Mouse (Mus musculus) kidney, postnatal 10 days (tissue): Measurements from ENCODE around the gene Ifitm2.

Experiments
- DNase-seq: peaks from one replicate; pipeline ENCODE4 v3.0.0; 2021; ENCODE audit warnings: mixed read lengths

Ifitm2 gene

DNA sequence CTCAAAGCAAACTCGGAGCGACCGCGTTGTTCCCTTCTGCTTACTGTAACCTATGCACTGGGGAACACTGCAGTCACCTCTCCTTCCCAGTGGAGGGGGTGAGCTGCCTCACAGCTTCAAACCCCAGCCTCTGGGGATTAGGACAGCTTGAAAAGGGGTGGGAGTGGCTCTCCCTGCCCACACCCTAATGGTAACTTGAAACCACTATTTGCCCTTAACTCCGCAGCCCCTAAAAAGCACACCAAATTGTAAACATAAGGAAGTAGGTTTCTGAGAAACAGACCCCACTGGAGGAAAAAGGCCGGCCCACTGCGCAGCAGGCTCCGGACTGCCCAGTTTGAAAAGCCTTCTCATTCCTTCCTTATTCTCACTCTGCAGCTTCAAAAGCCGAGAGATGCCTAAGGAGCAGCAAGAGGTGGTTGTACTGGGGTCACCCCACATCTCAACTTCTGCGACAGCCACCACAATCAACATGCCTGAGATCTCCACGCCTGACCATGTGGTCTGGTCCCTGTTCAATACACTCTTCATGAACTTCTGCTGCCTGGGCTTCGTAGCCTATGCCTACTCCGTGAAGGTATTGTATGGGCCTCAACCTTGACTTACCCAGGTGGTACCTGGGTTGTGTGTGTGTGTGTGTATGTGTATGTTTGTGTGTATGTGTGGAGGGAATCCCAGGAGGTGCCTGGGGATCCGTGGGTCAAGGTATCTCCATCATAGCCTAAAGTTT, 12.2 kb upstream of the Ifitm2 start:
- peak; percentile 39 for DNase-seq

DNA sequence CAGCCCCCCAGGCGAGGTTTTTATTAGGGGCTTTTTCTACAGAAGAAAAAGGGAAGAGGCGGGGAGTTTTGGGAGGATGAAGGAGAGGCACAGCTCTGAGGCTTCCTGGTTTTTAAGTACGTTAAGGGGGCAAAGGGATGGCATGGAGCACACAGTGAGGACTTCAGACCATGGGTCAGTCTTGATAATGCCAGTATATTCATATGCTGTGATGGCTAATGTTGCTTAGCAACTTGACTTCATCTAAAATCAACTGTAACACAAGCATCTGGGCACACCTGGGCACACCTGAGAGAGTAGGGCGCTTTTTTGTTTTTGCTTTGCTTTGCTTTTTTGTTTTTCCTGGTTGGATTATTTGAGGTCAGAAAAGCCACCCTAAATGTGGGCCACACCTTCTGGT, 11.1 kb upstream of the Ifitm2 start, which contains the start of gene Ifitm1:
TSS of gene Ifitm1 (plus strand) at position 301 of the 400 bp plus-strand sequence.
- DNase-seq: no peak

DNA sequence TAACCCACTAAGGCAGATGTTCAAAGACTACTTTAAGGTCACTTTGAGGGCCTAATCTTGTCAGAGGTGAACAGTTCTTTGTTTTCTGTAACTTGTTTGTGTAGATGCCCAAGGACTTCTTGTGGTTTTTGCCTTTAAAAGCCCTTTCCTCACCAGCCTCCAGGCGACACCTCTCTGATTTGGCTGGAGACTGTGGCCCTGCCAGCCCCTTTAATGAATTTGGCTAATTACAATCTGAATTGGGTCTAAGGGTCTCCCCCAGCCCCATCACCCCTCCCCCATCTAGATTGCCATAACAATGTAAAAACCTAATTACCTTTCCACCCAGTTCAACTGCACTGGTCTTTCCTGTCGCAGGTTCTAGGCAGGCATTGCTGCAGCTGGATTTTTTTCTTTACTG, 6.9 kb upstream of the Ifitm2 start:
- DNase-seq: no peak

DNA sequence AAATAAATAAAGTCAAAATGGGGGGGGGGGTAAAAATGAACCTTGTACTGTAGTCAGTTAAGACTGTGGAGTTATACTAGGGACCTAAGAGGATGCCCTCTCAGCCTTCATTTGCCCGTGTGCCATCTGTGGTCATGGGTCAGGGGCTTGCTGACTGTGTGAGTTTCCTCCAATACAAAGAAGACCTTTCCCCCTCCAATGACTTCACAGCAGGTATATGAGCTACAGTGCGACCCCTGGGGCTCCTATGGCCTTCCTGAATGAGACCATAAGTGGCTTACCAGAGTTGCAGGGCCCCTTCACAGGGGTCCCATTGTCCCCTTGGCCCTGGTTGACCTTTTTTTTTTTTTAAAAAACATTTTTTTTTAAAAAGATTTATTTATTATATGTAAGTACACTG, 5.6 kb upstream of the Ifitm2 start:
- no peak for DNase-seq

DNA sequence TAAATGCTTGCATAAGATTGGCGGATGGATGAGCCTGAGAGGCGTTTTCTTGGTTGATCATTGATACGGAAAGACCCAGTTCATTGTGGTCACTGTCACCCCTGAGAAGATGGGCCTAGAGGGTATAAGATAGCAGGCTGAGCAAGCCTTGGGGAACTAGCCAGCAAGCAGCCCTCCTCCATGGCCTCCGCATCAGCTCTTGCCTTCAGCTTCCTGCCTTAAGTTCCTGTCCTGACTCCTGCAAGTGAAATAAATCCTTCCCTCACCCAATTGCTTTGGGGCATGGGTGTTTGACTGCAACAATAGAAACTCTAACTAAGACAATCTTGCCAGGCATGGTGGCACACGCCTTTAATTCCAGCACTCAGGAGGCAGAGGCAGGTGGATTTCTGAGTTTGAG, 4.2 kb upstream of the Ifitm2 start:
- no peak for DNase-seq

DNA sequence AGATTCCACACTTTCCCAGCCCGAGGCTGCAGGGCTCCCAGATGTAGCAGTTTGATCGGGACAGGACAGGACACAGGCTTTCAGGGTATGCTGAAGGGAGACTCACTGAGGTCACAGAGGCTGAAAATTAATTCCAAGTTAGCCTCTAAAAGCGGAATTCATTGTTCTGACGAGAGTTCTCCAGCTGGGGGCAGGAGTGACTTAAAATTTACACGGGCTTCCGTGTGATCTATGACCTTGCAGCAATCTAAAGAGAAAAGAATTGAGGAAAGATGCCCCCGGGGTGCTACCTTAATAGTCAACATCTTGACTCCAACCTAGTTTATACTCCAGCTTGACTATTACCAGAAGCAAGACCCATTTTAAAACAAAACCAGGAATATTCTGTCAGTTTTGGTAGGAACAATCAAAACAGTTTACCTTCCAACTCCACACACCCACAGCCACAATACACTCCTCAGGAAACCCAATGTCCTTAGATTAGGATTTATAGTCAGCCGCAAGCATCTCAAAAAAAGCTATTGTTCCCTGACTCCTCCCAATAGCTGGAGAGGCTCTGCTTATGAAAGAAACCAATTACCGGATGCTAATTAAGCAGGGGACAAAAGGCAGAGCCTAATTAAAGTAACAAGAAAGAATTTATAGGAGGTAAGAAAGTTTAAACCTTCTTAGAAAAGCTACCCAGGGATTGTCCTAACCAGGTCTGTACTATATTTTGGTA, 3.6 kb upstream of the Ifitm2 start:
- DNase-seq: peak; percentile 81

DNA sequence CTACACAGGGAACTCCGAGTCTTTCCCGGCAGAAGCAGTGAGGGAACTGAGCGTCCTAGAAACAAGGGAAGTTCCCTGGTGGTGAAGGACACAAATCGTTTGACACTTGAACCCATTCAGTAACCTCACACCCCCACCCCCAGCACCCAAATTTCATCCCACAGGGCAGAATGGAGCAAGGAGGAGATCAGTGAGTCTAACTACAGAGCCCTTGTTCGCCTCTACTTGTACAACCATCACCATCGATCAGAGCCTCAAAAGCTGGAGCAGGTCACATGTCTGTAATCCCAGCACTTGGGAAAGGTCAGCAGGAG, 726 bp upstream of the Ifitm2 start:
- no peak for DNase-seq

DNA sequence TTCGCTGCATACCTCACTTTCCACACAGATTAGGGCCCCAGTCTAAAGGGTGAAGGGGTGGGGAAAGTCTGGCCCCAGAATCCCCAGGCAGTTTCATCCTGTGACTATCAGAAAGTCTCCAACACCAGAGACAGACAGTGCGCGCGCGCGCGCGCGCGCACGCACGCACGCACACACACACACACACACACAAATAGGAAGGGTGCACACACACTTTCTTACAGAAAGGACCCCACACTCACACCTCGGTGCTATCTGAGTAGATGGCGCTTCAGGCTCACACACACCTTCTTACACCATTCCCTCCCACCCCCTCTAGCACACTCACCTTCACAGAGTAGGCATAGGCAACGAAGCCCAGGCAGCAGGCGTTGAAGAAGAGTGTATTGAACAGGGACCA, 445 bp downstream of the Ifitm2 start:
- peak; percentile 53 for DNase-seq

DNA sequence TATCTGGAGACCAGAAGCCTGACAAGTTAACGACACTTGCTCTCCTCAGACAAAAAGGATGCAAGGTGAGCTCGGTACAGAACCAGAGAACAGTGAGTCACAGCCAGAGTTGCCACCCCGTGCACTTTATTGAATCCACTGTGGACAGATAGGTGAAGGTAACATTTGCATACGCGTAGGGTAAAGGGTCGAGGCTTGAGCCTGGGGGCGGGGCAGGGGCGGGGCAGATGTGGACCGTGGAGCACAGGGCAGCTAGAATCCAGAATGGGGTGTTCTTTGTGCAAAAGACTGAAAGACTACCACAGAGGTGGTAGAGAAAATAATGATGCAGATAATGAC, 1.1 kb downstream of the Ifitm2 start:
- DNase-seq: peak; percentile 67

DNA sequence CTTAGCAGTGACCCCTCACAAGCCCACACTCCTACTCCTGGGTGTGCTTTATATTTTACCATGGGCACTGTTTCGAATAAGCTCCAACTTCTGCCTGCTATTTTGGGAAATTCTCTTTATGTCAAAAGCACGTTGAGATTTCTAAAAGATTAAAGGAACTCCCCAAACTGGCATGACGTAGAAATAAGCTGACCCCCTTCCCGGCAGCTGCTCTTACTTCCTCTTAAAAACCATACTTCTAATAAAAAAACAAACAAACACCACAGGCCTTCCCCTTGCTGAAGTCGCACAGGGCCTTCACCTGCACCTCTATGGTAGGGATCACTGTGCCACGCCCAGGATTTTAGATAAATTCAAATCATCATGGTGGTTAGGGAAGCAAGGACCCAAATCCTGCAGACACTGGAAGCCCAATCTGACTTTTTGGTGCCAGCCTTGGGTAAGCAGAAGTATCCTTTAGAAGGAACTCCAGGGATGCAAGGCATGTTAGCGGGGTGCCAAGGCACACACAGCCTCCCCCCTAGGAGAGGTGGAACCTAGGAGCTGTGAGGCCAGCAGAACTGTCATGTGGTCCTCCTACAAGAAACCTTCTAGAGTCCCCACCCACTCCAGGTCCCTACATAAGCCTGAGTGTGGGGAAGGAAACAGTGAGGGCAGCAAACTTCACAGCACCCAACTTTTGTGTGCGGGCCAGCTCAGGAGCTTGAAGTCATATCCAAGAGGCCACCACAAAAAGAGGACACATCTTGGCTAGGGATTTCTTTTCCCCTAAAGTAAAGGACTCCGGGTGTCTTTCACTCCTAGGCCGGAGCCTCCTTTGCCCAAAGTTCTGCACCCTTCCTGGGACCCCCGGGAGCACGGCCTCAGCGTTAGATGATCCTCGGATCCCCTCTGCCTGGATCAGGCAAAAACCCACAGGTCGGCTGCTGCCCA, 1.7 kb downstream of the Ifitm2 start:
- peak; percentile 25 for DNase-seq

DNA sequence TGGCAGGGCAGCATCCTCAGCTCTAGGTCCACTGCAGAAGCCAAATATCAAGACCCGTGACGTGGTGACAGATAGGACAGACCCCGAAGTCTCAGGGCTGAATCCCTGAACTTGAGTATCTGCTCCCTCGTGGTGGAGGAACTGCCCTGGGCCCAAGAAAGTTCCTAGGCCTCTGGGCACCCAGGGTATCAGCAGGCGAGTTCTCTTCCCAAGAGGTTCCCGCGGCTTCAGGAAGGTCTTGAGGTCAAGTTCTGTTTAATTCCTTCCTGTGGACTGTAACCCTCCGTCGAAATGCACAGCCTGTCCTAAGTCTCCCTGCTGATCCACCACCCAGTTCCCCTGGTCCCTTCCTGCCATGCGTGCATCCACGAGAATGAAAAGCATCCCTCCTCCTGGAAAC, 2.7 kb downstream of the Ifitm2 start:
- peak; percentile 18 for DNase-seq

DNA sequence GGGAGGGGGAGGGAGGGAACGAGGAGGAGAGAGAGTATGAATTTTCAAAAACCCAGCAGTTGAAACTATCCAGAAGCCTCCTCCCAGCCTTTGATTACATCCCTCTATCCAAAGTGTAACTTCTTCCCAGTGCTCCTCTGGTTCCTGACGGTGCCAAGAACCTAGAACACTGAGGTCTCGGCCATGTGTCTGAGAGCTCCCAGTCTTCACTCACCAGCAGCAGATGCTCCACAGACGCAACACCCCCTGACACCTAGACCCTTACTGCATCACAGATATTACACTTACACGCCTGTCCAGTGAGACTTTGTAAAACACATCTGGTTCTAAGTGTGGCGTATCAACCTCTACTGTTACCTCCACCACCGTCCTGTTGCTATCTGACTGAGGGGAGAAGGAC, 3.3 kb downstream of the Ifitm2 start:
- DNase-seq: no peak

DNA sequence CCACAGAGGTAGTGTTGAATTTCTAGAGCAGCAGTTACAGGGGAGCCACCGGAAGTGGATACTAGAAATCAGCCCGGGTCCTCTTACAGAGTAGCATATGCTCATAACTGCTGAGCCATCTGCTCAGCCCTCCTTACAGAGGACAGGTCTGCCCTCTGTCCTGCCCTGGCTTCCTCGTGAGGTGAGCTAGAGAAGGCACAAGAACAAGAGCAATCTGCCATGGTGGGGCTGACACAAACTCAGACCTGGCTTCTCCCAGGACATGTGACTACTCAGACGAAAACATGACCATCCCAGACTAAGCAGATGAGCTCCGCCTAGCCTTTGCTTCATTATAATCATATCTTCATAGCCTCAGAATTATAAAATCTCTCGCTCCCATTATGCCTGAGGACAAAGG, 4.0 kb downstream of the Ifitm2 start:
- no peak for DNase-seq

DNA sequence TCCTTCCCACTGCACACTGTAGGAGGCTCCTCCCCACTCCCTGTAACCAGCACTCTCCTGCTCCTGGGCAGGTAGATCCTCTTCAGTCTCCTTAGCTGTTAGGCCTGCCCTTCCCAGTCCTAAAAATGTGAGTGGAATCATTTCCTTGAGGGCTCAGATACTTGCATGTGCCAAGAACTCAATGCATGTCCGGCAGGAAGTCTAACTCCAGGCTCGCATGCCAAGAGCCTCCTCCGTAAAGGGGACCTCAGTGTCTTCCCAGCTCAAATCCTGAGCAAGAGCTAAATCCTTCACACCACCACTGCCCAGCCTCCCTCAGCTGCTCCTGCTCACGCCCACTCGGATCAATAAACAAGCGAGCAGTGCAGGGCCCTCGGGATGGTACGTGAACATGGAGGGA, 4.7 kb downstream of the Ifitm2 start:
- DNase-seq: peak; percentile 77

DNA sequence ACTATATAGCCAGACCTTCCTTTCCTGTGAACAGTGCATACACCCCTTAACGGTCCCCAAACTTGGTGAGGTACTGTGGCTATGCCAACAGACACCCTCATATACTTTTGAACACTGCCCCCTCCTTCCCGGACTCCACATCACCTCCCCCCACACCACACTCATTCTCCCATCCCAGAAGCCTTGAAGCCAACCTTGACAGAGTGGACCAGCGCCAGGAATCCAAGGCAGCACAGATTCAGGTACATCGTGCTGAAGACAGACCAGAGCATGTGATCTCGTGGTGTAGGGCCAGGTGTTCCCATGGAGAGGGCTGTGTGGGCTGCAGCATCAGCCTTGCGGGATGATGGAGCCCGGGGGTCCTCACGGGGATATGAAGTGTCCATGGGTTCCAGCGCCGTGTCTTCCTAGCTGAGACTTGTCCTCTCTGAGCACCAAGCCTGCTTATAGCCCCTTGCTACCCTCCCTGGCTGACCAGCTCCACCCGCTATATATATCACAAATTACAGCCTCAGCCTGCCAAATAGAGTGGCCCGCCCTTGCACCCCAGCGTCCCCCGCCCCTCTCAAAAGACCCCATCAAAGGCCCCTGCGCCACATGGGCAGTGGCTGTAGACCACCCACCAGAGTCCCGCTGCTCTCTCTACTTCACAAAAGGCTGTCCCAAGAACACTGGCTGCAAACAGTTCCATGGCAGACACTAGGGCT, 5.8 kb downstream of the Ifitm2 start, which contains the start of gene Ifitm5:
TSS of gene Ifitm5 (minus strand) at position 468 of the 707 bp plus-strand sequence.
- DNase-seq: no peak

DNA sequence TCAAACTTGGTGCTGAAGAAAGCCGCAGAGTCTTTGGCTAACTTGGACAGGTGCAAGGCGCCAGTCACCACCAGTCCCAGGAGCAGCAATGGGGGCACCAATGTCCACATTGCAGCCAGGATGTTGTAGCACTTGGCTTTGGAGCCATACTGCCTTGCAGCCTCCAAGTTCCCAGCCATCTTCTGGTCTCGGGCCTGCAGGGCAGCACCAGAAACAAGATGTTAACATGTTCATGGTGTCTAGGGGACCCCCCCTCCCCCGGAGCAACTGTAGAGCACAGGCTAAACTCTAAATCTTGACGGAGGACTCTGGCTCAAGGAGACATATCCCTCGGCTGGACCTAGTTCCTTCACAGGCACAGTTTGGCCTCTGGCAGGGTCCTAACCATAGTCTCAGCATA, 6.5 kb downstream of the Ifitm2 start:
- no peak for DNase-seq

DNA sequence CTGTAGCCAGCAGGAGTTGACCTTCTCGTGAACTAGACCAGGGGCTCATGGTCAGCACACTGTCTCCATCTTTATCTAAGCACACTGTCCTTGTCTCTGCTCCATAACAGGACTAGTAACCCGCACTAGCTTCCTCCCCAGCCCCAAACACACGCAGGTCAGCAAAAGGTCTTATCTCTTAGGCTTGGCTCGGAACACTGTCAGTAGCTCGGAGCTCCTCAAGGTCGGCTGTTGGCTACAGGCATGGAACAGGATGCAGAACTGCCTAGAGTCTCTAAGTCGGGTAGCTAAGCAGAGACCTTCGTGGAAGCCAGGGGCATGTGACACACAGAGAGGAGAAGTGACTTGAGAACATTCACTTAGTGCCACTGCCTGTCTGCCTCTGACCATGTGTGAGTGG, 7.6 kb downstream of the Ifitm2 start:
- no peak for DNase-seq

DNA sequence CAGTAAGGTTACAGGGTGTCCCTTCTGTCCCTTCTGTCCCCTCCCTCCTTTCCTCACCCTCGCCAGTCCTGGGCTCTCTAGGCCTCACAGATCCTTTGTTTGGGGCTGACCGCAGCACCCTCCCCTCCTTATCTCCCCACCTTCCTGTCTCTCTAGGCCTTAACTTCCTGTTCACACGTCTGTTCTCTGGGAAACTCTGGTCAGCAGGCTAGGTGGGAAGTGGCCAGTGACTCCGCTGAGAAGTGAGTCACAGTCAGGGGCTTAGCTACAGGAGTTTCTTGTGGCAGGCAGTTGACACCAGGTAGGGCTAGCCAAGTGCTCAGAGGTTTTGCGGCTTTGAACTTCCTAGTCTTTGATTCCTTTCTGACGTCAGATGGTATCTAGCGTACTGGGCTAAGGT, 8.8 kb downstream of the Ifitm2 start:
- no peak for DNase-seq

DNA sequence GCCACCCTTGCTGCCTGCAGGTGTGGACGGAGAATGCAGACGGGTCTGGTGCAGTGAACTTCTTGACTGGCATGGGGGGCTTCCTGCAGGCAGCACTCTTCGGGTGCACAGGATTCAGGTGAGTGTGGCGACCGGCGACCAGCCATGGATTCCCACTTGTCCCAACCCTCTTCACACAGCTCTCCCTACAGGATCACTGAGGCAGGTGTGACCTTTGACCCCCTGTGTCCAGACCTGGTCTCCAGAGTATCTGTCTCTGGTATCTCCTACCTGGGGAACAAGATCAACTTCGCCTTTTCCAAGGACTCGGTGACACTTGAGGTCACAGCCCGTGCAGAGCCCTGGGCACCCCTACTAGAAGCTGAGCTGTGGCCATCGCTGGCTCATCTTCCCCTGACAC, 9.5 kb downstream of the Ifitm2 start:
- DNase-seq: no peak

DNA sequence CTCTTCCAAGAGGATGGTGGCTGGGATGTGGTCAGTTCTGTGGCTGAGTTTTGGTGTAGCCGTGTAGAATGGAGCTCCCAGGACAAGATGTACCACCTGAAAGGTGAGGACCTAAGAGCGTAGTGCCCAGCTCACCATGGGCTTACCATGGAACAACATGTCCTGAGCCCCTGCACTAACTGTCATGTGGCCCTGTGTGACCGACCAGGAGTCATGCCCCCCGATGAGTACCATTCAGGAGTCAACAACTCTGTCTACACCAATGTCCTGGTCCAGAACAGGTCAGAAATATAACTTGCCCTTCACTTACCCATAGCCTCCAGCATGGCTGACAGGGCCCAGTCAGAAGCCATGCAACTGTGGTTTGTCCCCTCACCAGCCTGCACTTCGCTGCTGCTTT, 10.5 kb downstream of the Ifitm2 start:
- DNase-seq: no peak

DNA sequence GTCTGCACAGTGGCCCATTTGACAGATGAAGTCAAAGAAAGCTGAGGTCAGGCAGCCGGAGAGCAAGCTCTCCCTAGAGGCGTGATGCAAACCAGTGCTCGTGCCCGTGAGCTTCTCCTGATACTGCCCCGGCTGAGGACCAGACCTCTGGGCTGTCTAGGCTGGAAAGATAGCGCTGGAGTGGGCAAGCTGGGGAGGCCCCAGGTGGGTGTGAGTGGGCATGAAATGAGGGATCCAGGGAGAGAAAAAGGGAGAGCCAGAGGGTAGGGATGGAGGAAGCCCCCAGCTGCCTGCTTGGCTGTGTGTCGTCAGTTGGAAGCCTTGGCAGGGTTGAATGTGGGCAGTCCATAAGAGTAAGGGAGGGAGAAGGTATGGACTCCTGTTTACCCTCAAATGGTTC, 11.6 kb downstream of the Ifitm2 start:
- DNase-seq: no peak

DNA sequence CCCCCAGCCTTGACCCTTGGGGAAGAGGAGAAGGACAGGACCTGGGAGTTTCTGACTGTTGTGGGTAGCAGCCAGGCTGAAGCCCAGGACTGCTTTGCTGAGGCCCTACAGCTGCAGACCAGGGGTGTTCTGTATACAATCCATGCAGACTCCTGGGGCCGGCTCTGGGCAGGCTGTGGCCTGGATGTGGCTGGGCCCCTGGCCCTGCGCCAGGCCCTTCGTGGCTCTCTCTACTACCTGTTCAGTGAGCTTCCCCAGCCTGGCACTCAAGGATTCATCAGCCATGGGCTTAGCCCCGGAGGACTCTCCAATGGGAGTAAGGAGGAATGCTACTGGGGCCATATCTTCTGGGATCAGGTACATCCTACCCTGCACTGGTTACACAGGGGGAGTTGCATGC, 12.4 kb downstream of the Ifitm2 start:
- DNase-seq: no peak

DNA sequence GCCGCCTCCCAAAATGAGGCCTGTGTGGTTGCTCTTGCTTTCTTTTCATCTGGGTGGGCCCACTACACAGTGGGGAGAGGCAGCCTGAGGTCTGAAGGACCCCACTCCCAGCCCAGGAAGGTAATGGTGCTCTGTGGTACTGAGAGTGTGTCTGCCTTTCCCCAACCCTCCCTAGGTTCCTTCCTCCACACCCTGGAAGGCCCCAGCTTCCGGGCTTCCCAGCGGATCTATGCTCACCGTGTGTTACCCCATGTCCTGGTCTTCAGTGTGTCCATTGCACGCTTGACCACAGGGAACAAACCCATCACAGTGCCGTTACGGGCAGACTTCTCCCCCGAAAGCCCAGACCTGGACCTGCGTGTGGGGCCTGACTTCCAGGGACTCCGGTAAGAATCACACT, 13.0 kb downstream of the Ifitm2 start:
- DNase-seq: no peak
